Mouse (Mus musculus) gastrocnemius, adult 18-20 months (tissue): ENCODE data around the gene S100a14. TPM values are rescaled to one million over a fixed set of nuclear protein-coding genes. Genes with fewer than 3 reads are reported as not detected.

Experiments
- DNase-seq: peaks from one replicate; pipeline ENCODE4 v3.0.0; 2021; ENCODE audit warnings: low spot score
- total RNA-seq, 2 experiments: library from RNA; stranded (reverse); gene quantifications; 2 replicates each; pipeline ENCODE4 v1.2.3; 2021

S100a14 gene
- total RNA-seq, 2 experiments from 2014 or later: 0.39 TPM; not detected in 1

- DNase-seq: no peak
Observed at GRCm38 (mm10) chr3:90517711-90518110, 8.9 kb upstream of the S100a14 start.

GRCm38 (mm10) chr3:90525421-90525820, 1.2 kb upstream of the S100a14 start:
- peak; percentile 70 for DNase-seq

- no peak for DNase-seq
Observed at GRCm38 (mm10) chr3:90526076-90526475, 580 bp upstream of the S100a14 start.

- DNase-seq: no peak
Observed at GRCm38 (mm10) chr3:90527291-90527873, 726 bp downstream of the S100a14 start.

- DNase-seq: no peak
Observed at GRCm38 (mm10) chr3:90531713-90532112, 5.1 kb downstream of the S100a14 start.

- no peak for DNase-seq
Observed at GRCm38 (mm10) chr3:90535446-90535845, 8.8 kb downstream of the S100a14 start.

- DNase-seq: peak; percentile 89
Observed at GRCm38 (mm10) chr3:90537141-90537904, 10.7 kb downstream of the S100a14 start, which contains the start of gene S100a16. Gene S100a16, plus strand, starts transcription at chr3:90537254.

- no peak for DNase-seq
Observed at GRCm38 (mm10) chr3:90537905-90538296, 11.2 kb downstream of the S100a14 start.

GRCm38 (mm10) chr3:90540904-90541303, 14.2 kb downstream of the S100a14 start:
- DNase-seq: no peak

- DNase-seq: no peak
Observed at GRCm38 (mm10) chr3:90549676-90550420, 23.2 kb downstream of the S100a14 start.

GRCm38 (mm10) chr3:90550421-90550790, 23.8 kb downstream of the S100a14 start:
- no peak for DNase-seq

- DNase-seq: no peak
Observed at GRCm38 (mm10) chr3:90552231-90552630, 25.6 kb downstream of the S100a14 start.

- peak; percentile 58 for DNase-seq
Observed at GRCm38 (mm10) chr3:90555954-90556353, 29.3 kb downstream of the S100a14 start.

GRCm38 (mm10) chr3:90560008-90560628, 33.5 kb downstream of the S100a14 start, which contains the start of gene S100a3:
Gene S100a3, plus strand, starts transcription at chr3:90560578.
- no peak for DNase-seq

GRCm38 (mm10) chr3:90574691-90575090, 48.0 kb downstream of the S100a14 start:
- peak; percentile 58 for DNase-seq

- no peak for DNase-seq
Observed at GRCm38 (mm10) chr3:90575320-90575719, 48.7 kb downstream of the S100a14 start.

GRCm38 (mm10) chr3:90576351-90577001, 49.8 kb downstream of the S100a14 start:
- no peak for DNase-seq
